24 mouse cellular contexts compared by ENCODE assay signal in the genomic region with DNA sequence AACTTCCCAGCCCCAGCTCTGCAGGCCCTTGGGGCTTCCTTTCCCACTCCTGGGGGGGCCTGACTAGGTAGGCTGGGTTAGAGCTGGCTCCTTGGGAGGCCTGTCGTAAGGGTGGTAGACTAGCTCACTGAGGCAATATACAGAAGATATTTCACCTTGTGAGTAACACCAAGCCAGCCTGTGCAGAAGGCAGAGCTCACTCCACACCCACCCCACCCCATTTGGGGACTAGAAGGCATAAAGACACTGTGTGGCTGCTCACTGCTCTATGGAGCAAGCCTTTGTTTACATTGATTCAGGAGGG.
DNase-seq lines count a peak whose midpoint lies in the region; ATAC-seq and TF ChIP-seq lines count a peak whose summit lies in the region.
"Had no signal": no experiment of that assay in that cellular context is flagged by ENCODE, and none has a peak within 500 bp of the region (broad histone marks: within the 10 kb centered on the region; RNA-seq: fewer than 3 reads in every experiment).

No protein-coding gene starts in this region.

- 0 out of 2 replicates have a peak, but pooled peaks have one; percentile 30 for TF ChIP-seq EP300 in ES-Bruce4 (IDR thresholded peaks at IDR 0.05; ENCODE audit: insufficient read depth, low read depth, low read length)

- 9% methylated on average over 1 of the region's 1 CpGs for WGBS in hindbrain, embryonic 10.5 days
- WGBS in hindbrain, embryonic 13.5 days: 7% methylated on average over 1 of the region's 1 CpGs
- WGBS in embryonic facial prominence, embryonic 10.5 days: 7% methylated on average over 1 of the region's 1 CpGs
- WGBS in limb, embryonic 11.5 days: 0% methylated on average over 1 of the region's 1 CpGs

- ATAC-seq in hindbrain, embryonic 13.5 days (ENCODE audit: low FRiP score): no peak
- peak; percentile 70; the same call in 1 of the 2 replicates for ATAC-seq in limb, embryonic 11.5 days (ENCODE audit: insufficient number of reproducible peaks, low FRiP score, low TSS enrichment, low read depth)
- ATAC-seq: forebrain, postnatal 0 days; midbrain, embryonic 16.5 days had no signal

- DNase-seq in hindbrain, embryonic 10.5 days (ENCODE audit: low spot score): no peak
- peak; percentile 60 for DNase-seq in embryonic facial prominence, embryonic 10.5 days (ENCODE audit: low spot score)
- DNase-seq in limb, embryonic 11.5 days (ENCODE audit: low spot score): peak; percentile 55
- no peak for DNase-seq in urinary bladder, postnatal 14 days (ENCODE audit: low spot score)
- DNase-seq in lung, postnatal 36 days: no peak
- DNase-seq: adrenal gland, adult 2 months; cerebellum, adult 8-10 months; forebrain, postnatal 0 days; heart, postnatal 14 days; kidney, adult 18-20 months; layer of hippocampus, postnatal 36 days; lung, adult 18-20 months; lung, postnatal 14 days; right cerebral cortex, postnatal 14 days; spleen, adult 18-20 months; thymus, postnatal 36 days had no signal

- no peak for TF ChIP-seq CTCF in ES-Bruce4 (IDR thresholded peaks at IDR 0.05; ENCODE audit: low read depth, low read length)

- no peak overlapping the region for H3K4me2 ChIP-seq in hindbrain, embryonic 13.5 days
- no peak overlapping the region for H3K4me2 ChIP-seq in limb, embryonic 11.5 days (ENCODE audit: low read depth, severe bottlenecking)
- H3K4me2 ChIP-seq: heart, embryonic 12.5 days; hindbrain, embryonic 14.5 days; liver, embryonic 11.5 days; neural tube, embryonic 15.5 days had no signal

- no peaks in the 10 kb centered on the region for H3K36me3 ChIP-seq in hindbrain, embryonic 10.5 days
- no peaks in the 10 kb centered on the region for H3K36me3 ChIP-seq in hindbrain, embryonic 13.5 days
- no peaks in the 10 kb centered on the region for H3K36me3 ChIP-seq in ES-Bruce4 (ENCODE audit: control insufficient read depth, insufficient read depth, low read length, poor library complexity, severe bottlenecking)
- no peaks in the 10 kb centered on the region for H3K36me3 ChIP-seq in embryonic facial prominence, embryonic 10.5 days (replicated peaks)
- no peaks in the 10 kb centered on the region for H3K36me3 ChIP-seq in limb, embryonic 11.5 days (ENCODE audit: control insufficient read depth, insufficient read depth, low read length)
- H3K36me3 ChIP-seq: heart, embryonic 12.5 days; neural tube, embryonic 15.5 days had no signal

- H3K9me3 ChIP-seq in hindbrain, embryonic 10.5 days: no peaks in the 10 kb centered on the region
- H3K9me3 ChIP-seq in hindbrain, embryonic 13.5 days: no peaks in the 10 kb centered on the region
- H3K9me3 ChIP-seq in ES-Bruce4 (replicated peaks; ENCODE audit: control insufficient read depth, insufficient read depth, low read length, poor library complexity, severe bottlenecking): no peaks in the 10 kb centered on the region; the same call in 1 of the 2 replicates
- no peaks in the 10 kb centered on the region for H3K9me3 ChIP-seq in embryonic facial prominence, embryonic 10.5 days
- no peaks in the 10 kb centered on the region for H3K9me3 ChIP-seq in limb, embryonic 11.5 days (ENCODE audit: control insufficient read depth, low read length)
- H3K9me3 ChIP-seq: heart, embryonic 12.5 days; neural tube, embryonic 15.5 days had no signal

- H3K4me3 ChIP-seq in hindbrain, embryonic 10.5 days: no peak overlapping the region
- H3K4me3 ChIP-seq in hindbrain, embryonic 13.5 days: no peak overlapping the region
- no peak overlapping the region for H3K4me3 ChIP-seq in ES-Bruce4 (ENCODE audit: low read depth, low read length)
- H3K4me3 ChIP-seq in embryonic facial prominence, embryonic 10.5 days: no peak overlapping the region
- no peak overlapping the region for H3K4me3 ChIP-seq in limb, embryonic 11.5 days (ENCODE audit: low read depth, low read length)
- H3K4me3 ChIP-seq: heart, embryonic 12.5 days; neural tube, embryonic 15.5 days had no signal

- no peak overlapping the region for H3K9ac ChIP-seq in hindbrain, embryonic 13.5 days
- no peak overlapping the region for H3K9ac ChIP-seq in ES-Bruce4 (ENCODE audit: low read depth, poor library complexity, severe bottlenecking)
- H3K9ac ChIP-seq in limb, embryonic 11.5 days (ENCODE audit: low read length): no peak overlapping the region
- H3K9ac ChIP-seq: forebrain, postnatal 0 days; heart, embryonic 12.5 days; hindbrain, embryonic 14.5 days; neural tube, embryonic 15.5 days had no signal

- peak overlapping the region; percentile 67; the same call in 1 of the 2 replicates for H3K27ac ChIP-seq in hindbrain, embryonic 10.5 days
- H3K27ac ChIP-seq in hindbrain, embryonic 13.5 days: no peak overlapping the region
- peak overlapping the region; percentile 70 for H3K27ac ChIP-seq in ES-Bruce4 (ENCODE audit: insufficient read depth, low read length)
- peak overlapping the region; percentile 78 for H3K27ac ChIP-seq in embryonic facial prominence, embryonic 10.5 days (replicated peaks)
- peak overlapping the region; percentile 78 for H3K27ac ChIP-seq in limb, embryonic 11.5 days (replicated peaks; ENCODE audit: low read depth, low read length)
- H3K27ac ChIP-seq: hindbrain, embryonic 14.5 days; neural tube, embryonic 15.5 days had no signal

- H3K27me3 ChIP-seq in hindbrain, embryonic 10.5 days (ENCODE audit: insufficient read depth, poor library complexity, severe bottlenecking): no peaks in the 10 kb centered on the region
- H3K27me3 ChIP-seq in hindbrain, embryonic 13.5 days: no peaks in the 10 kb centered on the region
- H3K27me3 ChIP-seq in ES-Bruce4 (ENCODE audit: control insufficient read depth, insufficient read depth, low read length, poor library complexity, severe bottlenecking): no peaks in the 10 kb centered on the region
- H3K27me3 ChIP-seq in embryonic facial prominence, embryonic 10.5 days (replicated peaks; ENCODE audit: low read depth, poor library complexity, severe bottlenecking): 0 out of 2 replicates have a peak, but pooled peaks cover 4% of the 10 kb centered on the region
- no peaks in the 10 kb centered on the region for H3K27me3 ChIP-seq in limb, embryonic 11.5 days (ENCODE audit: control insufficient read depth, insufficient read depth, low read length)
- H3K27me3 ChIP-seq: CH12.LX; heart, embryonic 12.5 days; neural tube, embryonic 15.5 days had no signal

- TF ChIP-seq POLR2A in ES-Bruce4 (IDR thresholded peaks at IDR 0.05; ENCODE audit: insufficient read depth, low read length): no peak

- peaks cover 16% of the 10 kb centered on the region for H3K4me1 ChIP-seq in hindbrain, embryonic 10.5 days (replicated peaks)
- peaks cover 4% of the 10 kb centered on the region; the same call in 1 of the 2 replicates for H3K4me1 ChIP-seq in hindbrain, embryonic 13.5 days (replicated peaks)
- peaks cover 5% of the 10 kb centered on the region for H3K4me1 ChIP-seq in ES-Bruce4 (ENCODE audit: control insufficient read depth, insufficient read depth, low read length)
- H3K4me1 ChIP-seq in embryonic facial prominence, embryonic 10.5 days: peaks cover 33% of the 10 kb centered on the region
- peaks cover 15% of the 10 kb centered on the region for H3K4me1 ChIP-seq in limb, embryonic 11.5 days (ENCODE audit: control insufficient read depth, insufficient read depth, low read length)

Comparison
In these comparisons a context has a peak if more than half of its experiments do, and no peak if none do; other contexts are left out.
1. DNase-seq: peak in embryonic facial prominence, embryonic 10.5 days (single experiment) and limb, embryonic 11.5 days (single experiment); none in hindbrain, embryonic 10.5 days (single experiment), urinary bladder, postnatal 14 days (single experiment) and lung, postnatal 36 days (single experiment).